Mouse (Mus musculus) embryo, embryonic 10 days (tissue): ENCODE measurements at regions not wholly inside any gene's neighbourhood (a gene's known extent, or its start where the extent isn't known, plus 50 kb on each side); places are given as distances from the start of the nearest gene placed in this dataset.

Source experiments
- DNase-seq: peaks from one replicate; pipeline ENCODE4 v3.0.0-alpha.2; 2015; ENCODE audit warnings: low spot score

- DNase-seq: no peak
Observed at GRCm38 (mm10) chr6:51060848-51061535, 371.5 kb upstream of the Nfe2l3 start.

- no peak for DNase-seq
Observed at GRCm38 (mm10) chr6:51065156-51065555, 367.3 kb upstream of the Nfe2l3 start.

- DNase-seq: no peak
Observed at GRCm38 (mm10) chr6:51067332-51067731, 365.1 kb upstream of the Nfe2l3 start.

GRCm38 (mm10) chr6:51069945-51070344, 362.5 kb upstream of the Nfe2l3 start:
- DNase-seq: no peak

- DNase-seq: no peak
Observed at GRCm38 (mm10) chr6:51071243-51071642, 361.2 kb upstream of the Nfe2l3 start.

- no peak for DNase-seq
Observed at GRCm38 (mm10) chr6:51075026-51075425, 357.4 kb upstream of the Nfe2l3 start.

GRCm38 (mm10) chr6:51076861-51077768, 355.4 kb upstream of the Nfe2l3 start:
- DNase-seq: peak; percentile 88

- DNase-seq: no peak
Observed at GRCm38 (mm10) chr6:51077769-51078096, 354.7 kb upstream of the Nfe2l3 start.

- DNase-seq: no peak
Observed at GRCm38 (mm10) chr6:51078353-51078966, 354.0 kb upstream of the Nfe2l3 start.

GRCm38 (mm10) chr6:51078967-51079355, 353.5 kb upstream of the Nfe2l3 start:
- no peak for DNase-seq

- DNase-seq: no peak
Observed at GRCm38 (mm10) chr6:51081056-51081455, 351.4 kb upstream of the Nfe2l3 start.

GRCm38 (mm10) chr6:51084656-51085055, 347.8 kb upstream of the Nfe2l3 start:
- DNase-seq: no peak

- peak; percentile 55 for DNase-seq
Observed at GRCm38 (mm10) chr6:51085547-51085946, 346.9 kb upstream of the Nfe2l3 start.

- no peak for DNase-seq
Observed at GRCm38 (mm10) chr6:51086347-51086746, 346.1 kb upstream of the Nfe2l3 start.

GRCm38 (mm10) chr6:51087806-51088205, 344.7 kb upstream of the Nfe2l3 start:
- no peak for DNase-seq

- no peak for DNase-seq
Observed at GRCm38 (mm10) chr6:51088641-51089372, 343.7 kb upstream of the Nfe2l3 start.

- no peak for DNase-seq
Observed at GRCm38 (mm10) chr6:51093196-51093595, 339.3 kb upstream of the Nfe2l3 start.

- no peak for DNase-seq
Observed at GRCm38 (mm10) chr6:51094304-51094703, 338.2 kb upstream of the Nfe2l3 start.

GRCm38 (mm10) chr6:51097488-51097887, 335.0 kb upstream of the Nfe2l3 start:
- DNase-seq: no peak

GRCm38 (mm10) chr6:51100341-51100740, 332.1 kb upstream of the Nfe2l3 start:
- DNase-seq: no peak

- no peak for DNase-seq
Observed at GRCm38 (mm10) chr6:51103236-51103635, 329.2 kb upstream of the Nfe2l3 start.

- no peak for DNase-seq
Observed at GRCm38 (mm10) chr6:51104336-51104735, 328.1 kb upstream of the Nfe2l3 start.
